Mouse (Mus musculus) kidney, embryonic 15.5 days (tissue): ENCODE measurements around the gene Olfr1150-ps1. TPM values are rescaled to one million over a fixed set of nuclear protein-coding genes. Genes with fewer than 3 reads are reported as not detected.

Experiments used
- ATAC-seq: fragments of 200-750 bp; cut with Nextera tagmentation; replicated peaks from 2 replicates; pipeline ENCODE4 v1.8.0; 2017; ENCODE audit warnings: moderate TSS enrichment; ENCODE audit not compliant: low FRiP score
- H3K27ac ChIP-seq: fragments of 300-500 bp; sonication (generic); 2 replicates; pipeline ENCODE4 v1.5.1; 2015; ENCODE audit warnings: mild to moderate bottlenecking, inconsistent platforms
- H3K27me3 ChIP-seq: fragments of 300-500 bp; sonication (generic); 2 replicates; pipeline ENCODE4 v1.6.1; 2015; ENCODE audit warnings: inconsistent platforms
- H3K36me3 ChIP-seq: fragments of 300-500 bp; sonication (generic); 2 replicates; pipeline ENCODE4 v1.6.1; 2015; ENCODE audit warnings: inconsistent platforms
- H3K4me1 ChIP-seq: fragments of 300-500 bp; sonication (generic); 2 replicates; pipeline ENCODE4 v1.6.1; 2015; ENCODE audit warnings: inconsistent platforms
- H3K4me2 ChIP-seq: fragments of 300-500 bp; sonication (generic); 2 replicates; pipeline ENCODE4 v1.6.1; 2015; ENCODE audit warnings: moderate library complexity, mild to moderate bottlenecking, inconsistent platforms
- H3K4me3 ChIP-seq: fragments of 300-500 bp; sonication (generic); replicated peaks from 2 replicates; pipeline ENCODE4 v1.5.1; 2015; ENCODE audit warnings: mild to moderate bottlenecking, inconsistent platforms
- H3K9ac ChIP-seq: fragments of 300-500 bp; sonication (generic); 2 replicates; pipeline ENCODE4 v1.6.1; 2015; ENCODE audit warnings: mild to moderate bottlenecking, inconsistent platforms
- H3K9me3 ChIP-seq: fragments of 300-500 bp; sonication (generic); replicated peaks from 2 replicates; pipeline ENCODE4 v1.6.1; 2016; ENCODE audit warnings: inconsistent platforms
- whole genome bisulfite sequencing: fragments of 180-500 bp; shearing (Covaris S2); methylation state at CpG from one replicate; pipeline ENCODE4 v1.1.7; 2015; ENCODE audit warnings: mixed read lengths; 5-methylcytosine and 5-hydroxymethylcytosine counted together
- polyA plus RNA-seq: library from polyadenylated mRNA; unstranded; fragments of >200 nt; fragmentation: Nextera tagmentation; extraction: Ambion mirVana; gene quantifications from 2 replicates; pipeline ENCODE4 v1.2.1, GENCODE M21; 2015

Olfr1150-ps1 gene
- not detected in 2 replicates for polyA plus RNA-seq

DNA sequence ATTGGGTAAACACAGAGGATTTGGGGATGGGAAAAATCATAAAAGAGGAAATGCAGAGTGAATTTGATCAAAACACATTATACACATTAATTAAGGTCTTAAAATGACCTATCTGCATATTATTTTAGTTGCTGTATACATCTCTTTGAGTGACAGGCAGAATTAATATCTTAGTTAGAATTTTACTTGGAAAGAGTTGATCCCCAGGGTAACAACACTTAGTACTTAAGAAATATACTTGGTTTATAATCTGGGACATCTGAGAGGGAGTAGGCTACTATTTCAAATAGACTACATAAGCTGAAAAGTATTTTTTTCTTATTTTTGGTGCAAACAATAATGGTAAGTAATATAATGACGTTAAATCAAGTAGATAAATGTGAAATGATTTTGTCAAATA is at the start of gene Olfr1150-ps1:
Gene Olfr1150-ps1 (plus strand): TSS at position 301 of the 400 bp plus-strand sequence.
- 87% methylated on average over 1 of the region's 1 CpGs for WGBS
- no peaks in the 10 kb centered on the region for H3K36me3 ChIP-seq
- no peaks in the 10 kb centered on the region for H3K9me3 ChIP-seq
- H3K4me2 ChIP-seq: no peak within 1 kb of the TSS
- ATAC-seq: no peak
- H3K4me3 ChIP-seq: no peak within 1 kb of the TSS
- no peak within 1 kb of the TSS for H3K27ac ChIP-seq
- H3K9ac ChIP-seq: no peak within 1 kb of the TSS
- no peaks in the 10 kb centered on the region for H3K27me3 ChIP-seq
- no peaks in the 10 kb centered on the region for H3K4me1 ChIP-seq

DNA sequence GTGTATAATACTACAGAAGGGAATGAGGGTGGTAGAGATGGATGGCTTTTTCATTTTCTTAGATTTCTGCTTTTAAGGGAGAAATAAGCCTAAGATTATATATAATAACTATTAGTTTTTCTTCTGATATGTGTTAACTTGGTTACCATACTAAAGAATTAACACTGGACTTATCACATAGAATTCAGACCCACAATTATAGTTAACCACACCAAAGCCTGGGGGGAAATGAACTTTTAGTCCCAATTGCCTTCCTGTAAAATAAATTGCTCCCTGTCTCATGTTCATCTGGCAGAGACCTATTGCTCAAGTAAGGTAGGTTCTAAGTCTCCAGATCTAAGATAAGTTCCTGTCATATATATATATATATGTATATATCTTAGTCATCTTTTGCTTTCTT is 43.5 kb upstream of the Olfr1150-ps1 start, which contains the start of gene Olfr1143:
Gene Olfr1143 (plus strand): TSS at position 301 of the 400 bp plus-strand sequence.
- Histone ChIP-seq H3K4me1 (no peaks in the 10 kb centered on the region), H3K9ac (no peak within 1 kb of the TSS), H3K4me2 (no peak within 1 kb of the TSS), H3K27me3 (no peaks in the 10 kb centered on the region), H3K9me3 (no peaks in the 10 kb centered on the region), H3K36me3 (no peaks in the 10 kb centered on the region), H3K27ac (no peak within 1 kb of the TSS), H3K4me3 (no peak within 1 kb of the TSS)
- ATAC-seq: no peak

- ATAC-seq: no peak
- Histone ChIP-seq H3K36me3 (no peaks in the 10 kb centered on the region), H3K4me1 (no peaks in the 10 kb centered on the region), H3K27me3 (no peaks in the 10 kb centered on the region), H3K4me3 (no peak within 1 kb of the TSS), H3K4me2 (no peak within 1 kb of the TSS), H3K9me3 (no peaks in the 10 kb centered on the region), H3K27ac (no peak within 1 kb of the TSS), H3K9ac (no peak within 1 kb of the TSS)
- 81% methylated on average over 1 of the region's 1 CpGs for WGBS
Measured at GRCm38 (mm10) chr2:87809522-87809921, 34.3 kb upstream of the Olfr1150-ps1 start, which contains the start of gene Olfr1145. Gene Olfr1145 (plus strand): TSS chr2:87809822.

DNA sequence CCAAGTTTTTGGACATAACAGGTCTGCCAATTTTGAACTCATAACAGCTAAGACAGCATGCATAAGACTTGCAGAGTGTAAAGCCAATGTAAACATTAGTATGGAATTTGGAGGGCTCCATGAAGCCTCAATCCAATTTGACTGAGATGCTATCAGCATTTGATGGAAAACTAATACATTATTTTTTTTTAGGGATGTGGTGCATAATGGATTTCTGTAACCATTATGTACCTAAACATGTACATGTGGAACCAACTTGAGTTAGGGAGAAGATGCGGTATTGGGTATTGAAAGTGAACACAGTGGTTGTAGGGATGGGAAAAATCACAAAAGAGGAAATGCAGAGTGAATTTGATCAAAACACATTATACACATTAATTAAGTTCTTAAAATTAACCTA is 13.6 kb upstream of the Olfr1150-ps1 start, which contains the start of gene Olfr1148:
Gene Olfr1148 (plus strand): TSS at position 301 of the 400 bp plus-strand sequence.
- Histone ChIP-seq H3K4me1 (no peaks in the 10 kb centered on the region), H3K27me3 (no peaks in the 10 kb centered on the region), H3K4me2 (no peak within 1 kb of the TSS), H3K9ac (no peak within 1 kb of the TSS), H3K9me3 (no peaks in the 10 kb centered on the region), H3K27ac (no peak within 1 kb of the TSS), H3K4me3 (no peak within 1 kb of the TSS), H3K36me3 (no peaks in the 10 kb centered on the region)
- 90% methylated on average over 1 of the region's 1 CpGs for WGBS
- no peak for ATAC-seq

DNA sequence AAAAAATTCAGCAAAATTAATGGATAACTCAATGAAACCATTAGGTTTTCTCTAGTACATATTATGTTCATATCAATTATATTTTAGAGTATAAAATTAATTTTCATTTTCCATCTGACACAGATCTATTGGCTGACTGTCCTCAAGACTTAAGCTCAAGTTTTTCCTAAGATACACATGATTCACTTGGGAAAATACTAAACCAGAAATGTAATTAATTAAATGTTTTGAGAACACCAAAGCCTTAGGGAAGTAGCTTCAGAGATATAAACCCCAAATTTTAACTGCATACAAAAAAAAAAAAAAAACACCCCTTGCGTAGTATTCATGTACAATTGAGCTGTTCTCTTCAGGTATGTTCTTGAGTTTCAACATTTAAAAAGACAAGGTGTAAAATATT is 11.8 kb downstream of the Olfr1150-ps1 start, which contains the start of gene Olfr1151:
Gene Olfr1151 (plus strand): TSS at position 301 of the 400 bp plus-strand sequence.
- 92% methylated on average over 1 of the region's 1 CpGs for WGBS
- Histone ChIP-seq H3K4me2 (no peak within 1 kb of the TSS), H3K27ac (no peak within 1 kb of the TSS), H3K4me3 (no peak within 1 kb of the TSS), H3K36me3 (no peaks in the 10 kb centered on the region), H3K4me1 (no peaks in the 10 kb centered on the region), H3K27me3 (no peaks in the 10 kb centered on the region), H3K9me3 (no peaks in the 10 kb centered on the region), H3K9ac (no peak within 1 kb of the TSS)
- ATAC-seq: no peak

- ATAC-seq: no peak
- no peak within 1 kb of the TSS for H3K27ac ChIP-seq
- H3K9me3 ChIP-seq: no peaks in the 10 kb centered on the region
- no peaks in the 10 kb centered on the region for H3K36me3 ChIP-seq
- no peak within 1 kb of the TSS for H3K9ac ChIP-seq
- no peaks in the 10 kb centered on the region for H3K4me1 ChIP-seq
- H3K4me3 ChIP-seq: no peak within 1 kb of the TSS
- H3K4me2 ChIP-seq: no peak within 1 kb of the TSS
- no peaks in the 10 kb centered on the region for H3K27me3 ChIP-seq
Measured at GRCm38 (mm10) chr2:87866192-87866591, 22.4 kb downstream of the Olfr1150-ps1 start, which contains the start of gene Olfr1152. Gene Olfr1152 (plus strand): TSS chr2:87866492.

DNA sequence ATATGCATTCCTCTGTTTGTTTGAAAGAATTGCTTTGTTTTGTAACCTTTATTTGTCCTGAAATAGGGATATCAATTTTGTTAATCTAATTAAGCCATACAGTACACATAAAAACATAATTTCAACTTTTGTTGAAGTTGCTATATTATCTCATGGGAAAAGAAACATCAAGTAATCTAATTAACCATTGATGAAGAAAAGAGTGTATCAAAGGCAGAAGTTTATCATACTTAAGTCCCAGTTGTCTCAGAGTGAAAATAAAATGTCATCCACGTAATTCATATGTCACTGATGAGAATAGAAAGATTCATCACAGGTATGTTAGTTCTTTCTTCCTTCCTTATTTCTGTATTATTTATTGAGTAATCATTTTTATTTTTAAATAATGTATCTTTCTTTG is 50.9 kb downstream of the Olfr1150-ps1 start, which contains the start of gene Olfr1153:
Gene Olfr1153 (plus strand): TSS at position 301 of the 400 bp plus-strand sequence.
- H3K4me3 ChIP-seq: no peak within 1 kb of the TSS
- H3K9me3 ChIP-seq: no peaks in the 10 kb centered on the region
- no peak within 1 kb of the TSS for H3K4me2 ChIP-seq
- no peaks in the 10 kb centered on the region for H3K36me3 ChIP-seq
- no peak for ATAC-seq
- H3K9ac ChIP-seq: no peak within 1 kb of the TSS
- H3K27ac ChIP-seq: no peak within 1 kb of the TSS
- H3K27me3 ChIP-seq: no peaks in the 10 kb centered on the region
- H3K4me1 ChIP-seq: no peaks in the 10 kb centered on the region
- WGBS: 77% methylated on average over 1 of the region's 1 CpGs

Other genes starting within 250 kb of the Olfr1150-ps1 start
- gene Olfr1130, start 237.8 kb upstream of the Olfr1150-ps1 start, polyA plus RNA-seq: not detected in 2 replicates
- not detected in 2 replicates for gene Olfr1131, start 216.9 kb upstream of the Olfr1150-ps1 start, polyA plus RNA-seq
- not detected in 2 replicates for gene Olfr1132, start 206.5 kb upstream of the Olfr1150-ps1 start, polyA plus RNA-seq
- not detected in 2 replicates for gene Olfr1133, start 196.6 kb upstream of the Olfr1150-ps1 start, polyA plus RNA-seq
- not detected in 2 replicates for gene Olfr1134, start 185.5 kb upstream of the Olfr1150-ps1 start, polyA plus RNA-seq
- gene Olfr1135, start 170.3 kb upstream of the Olfr1150-ps1 start, polyA plus RNA-seq: not detected in 2 replicates
- gene Olfr1136, start 150.0 kb upstream of the Olfr1150-ps1 start, polyA plus RNA-seq: not detected in 2 replicates
- not detected in 2 replicates for gene Olfr1137, start 130.8 kb upstream of the Olfr1150-ps1 start, polyA plus RNA-seq
- not detected in 2 replicates for gene Olfr1138, start 104.0 kb upstream of the Olfr1150-ps1 start, polyA plus RNA-seq
- not detected in 2 replicates for gene Olfr1140, start 100.2 kb upstream of the Olfr1150-ps1 start, polyA plus RNA-seq
- not detected in 2 replicates for gene Olfr1141, start 90.0 kb upstream of the Olfr1150-ps1 start, polyA plus RNA-seq
- not detected in 2 replicates for gene Olfr152, start 64.5 kb upstream of the Olfr1150-ps1 start, polyA plus RNA-seq
- not detected in 2 replicates for gene Olfr1143, start 43.4 kb upstream of the Olfr1150-ps1 start, polyA plus RNA-seq
- gene Olfr1145, start 34.2 kb upstream of the Olfr1150-ps1 start, polyA plus RNA-seq: not detected in 2 replicates
- gene Olfr1148, start 13.5 kb upstream of the Olfr1150-ps1 start, polyA plus RNA-seq: not detected in 2 replicates
- not detected in 2 replicates for gene Olfr1151, start 11.9 kb downstream of the Olfr1150-ps1 start, polyA plus RNA-seq
- gene Olfr1152, start 22.5 kb downstream of the Olfr1150-ps1 start, polyA plus RNA-seq: not detected in 2 replicates
- not detected in 2 replicates for gene Olfr1153, start 51.0 kb downstream of the Olfr1150-ps1 start, polyA plus RNA-seq
- not detected in 2 replicates for gene Olfr1154, start 61.2 kb downstream of the Olfr1150-ps1 start, polyA plus RNA-seq
- not detected in 2 replicates for gene Olfr1155, start 101.1 kb downstream of the Olfr1150-ps1 start, polyA plus RNA-seq
- not detected in 2 replicates for gene Olfr1156, start 109.1 kb downstream of the Olfr1150-ps1 start, polyA plus RNA-seq
- not detected in 2 replicates for gene Olfr1157, start 124.3 kb downstream of the Olfr1150-ps1 start, polyA plus RNA-seq
- not detected in 2 replicates for gene Olfr74, start 130.7 kb downstream of the Olfr1150-ps1 start, polyA plus RNA-seq
- gene Olfr1158, start 146.1 kb downstream of the Olfr1150-ps1 start, polyA plus RNA-seq: not detected in 2 replicates
- not detected in 2 replicates for gene Olfr1160, start 164.3 kb downstream of the Olfr1150-ps1 start, polyA plus RNA-seq
- not detected in 2 replicates for gene Olfr1161, start 178.8 kb downstream of the Olfr1150-ps1 start, polyA plus RNA-seq
- 0.05 TPM in 2 replicates for gene Olfr73, start 193.7 kb downstream of the Olfr1150-ps1 start, polyA plus RNA-seq
- gene Olfr1162, start 207.1 kb downstream of the Olfr1150-ps1 start, polyA plus RNA-seq: not detected in 2 replicates
- gene Olfr1163, start 227.8 kb downstream of the Olfr1150-ps1 start, polyA plus RNA-seq: not detected in 2 replicates
- not detected in 2 replicates for gene Olfr1164, start 250.0 kb downstream of the Olfr1150-ps1 start, polyA plus RNA-seq